Comparison of ENCODE assay signal across 23 mouse cellular contexts in genomic region chr17:66972976-66973375, GRCm38 (mm10).
DNase-seq lines count a peak whose midpoint lies in the region; ATAC-seq and TF ChIP-seq lines count a peak whose summit lies in the region.
"Had no signal": no experiment of that assay in that cellular context is flagged by ENCODE, and none has a peak within 500 bp of the region (broad histone marks: within the 10 kb centered on the region; RNA-seq: fewer than 3 reads in every experiment).

No protein-coding gene starts in this region.

- H3K36me3 ChIP-seq in kidney, embryonic 16.5 days (ENCODE audit: insufficient read depth, low read length) = no peaks in the 10 kb centered on the region
- H3K36me3 ChIP-seq: forebrain, embryonic 10.5 days; heart, embryonic 13.5 days; hindbrain, embryonic 10.5 days; limb, embryonic 13.5 days; liver, embryonic 15.5 days had no signal

- H3K27ac ChIP-seq in layer of hippocampus, adult 2 months = no peak overlapping the region
- no peak overlapping the region for H3K27ac ChIP-seq in kidney, embryonic 16.5 days (ENCODE audit: low read length)
- H3K27ac ChIP-seq: forebrain, embryonic 10.5 days; gastrocnemius, adult 2 months; heart, embryonic 13.5 days; hindbrain, embryonic 10.5 days; limb, embryonic 13.5 days; liver, embryonic 15.5 days had no signal

- no peak for ATAC-seq in kidney, embryonic 16.5 days (ENCODE audit: low FRiP score, low TSS enrichment)
- ATAC-seq: activated CD4-positive, CD25-positive, alpha-beta regulatory T cell, adult 4 months; inflammation-experienced regulatory T-cells, adult 6 months; Patski had no signal

- no peaks in the 10 kb centered on the region for H3K27me3 ChIP-seq in kidney, embryonic 16.5 days (ENCODE audit: insufficient read depth, low read length)
- H3K27me3 ChIP-seq: heart, embryonic 13.5 days; limb, embryonic 13.5 days; liver, embryonic 15.5 days; Patski had no signal

- WGBS in kidney, embryonic 16.5 days = 80% methylated on average over 3 of the region's 3 CpGs

- DNase-seq in right cerebral cortex, adult 18-20 months = peak; percentile 68
- no peak for DNase-seq in right cerebral cortex, postnatal 14 days
- peak; percentile 34 to 35 for DNase-seq in layer of hippocampus, adult 2 months (ENCODE audit: low spot score in 2 of 2)
- DNase-seq in left cerebral cortex, adult 9 months (ENCODE audit: low spot score in 2 of 2) = peak; percentile 54
- DNase-seq in telencephalon, adult 2 months (ENCODE audit: low read depth, low spot score) = peak; percentile 83
- DNase-seq in adrenal gland, adult (ENCODE audit: inconsistent age in 2 of 2, low spot score in 1 of 2) = no peak
- no peak for DNase-seq in ovary, postnatal 36 days (ENCODE audit: low spot score)
- DNase-seq: adrenal gland, postnatal 36 days; cerebellum, adult 9-11 months; gastrocnemius, adult 2 months; kidney, adult 8-10 months; kidney, postnatal 36 days; lung, postnatal 36 days; spleen, adult 18-20 months had no signal

- no peaks in the 10 kb centered on the region for H3K4me1 ChIP-seq in kidney, embryonic 16.5 days (ENCODE audit: insufficient read depth, low read length)
- H3K4me1 ChIP-seq: forebrain, embryonic 10.5 days; hindbrain, embryonic 10.5 days; limb, embryonic 13.5 days; liver, embryonic 15.5 days had no signal

- H3K4me3 ChIP-seq in layer of hippocampus, adult 2 months = no peak overlapping the region
- no peak overlapping the region for H3K4me3 ChIP-seq in kidney, embryonic 16.5 days (ENCODE audit: low read length)
- H3K4me3 ChIP-seq: forebrain, embryonic 10.5 days; gastrocnemius, adult 2 months; heart, embryonic 13.5 days; hindbrain, embryonic 10.5 days; limb, embryonic 13.5 days; liver, embryonic 15.5 days had no signal

- H3K9ac ChIP-seq in kidney, embryonic 16.5 days (replicated peaks; ENCODE audit: low read length) = no peak overlapping the region
- H3K9ac ChIP-seq: heart, embryonic 13.5 days; limb, embryonic 13.5 days; liver, embryonic 15.5 days had no signal

- TF ChIP-seq CTCF in layer of hippocampus, adult 2 months (conservative IDR thresholded peaks at IDR 0.05) = no peak

- no peaks in the 10 kb centered on the region for H3K9me3 ChIP-seq in kidney, embryonic 16.5 days (ENCODE audit: low read length)
- H3K9me3 ChIP-seq: forebrain, embryonic 10.5 days; heart, embryonic 13.5 days; hindbrain, embryonic 10.5 days; limb, embryonic 13.5 days; liver, embryonic 15.5 days had no signal

- H3K4me2 ChIP-seq in kidney, embryonic 16.5 days (replicated peaks; ENCODE audit: low read depth, low read length) = no peak overlapping the region
- H3K4me2 ChIP-seq: heart, embryonic 13.5 days; limb, embryonic 13.5 days; liver, embryonic 15.5 days had no signal

Comparison
In these comparisons a context has a peak if more than half of its experiments do, and no peak if none do; other contexts are left out.
1. DNase-seq: peak in right cerebral cortex, adult 18-20 months (single experiment), layer of hippocampus, adult 2 months (2 of 2), left cerebral cortex, adult 9 months (2 of 2) and telencephalon, adult 2 months (single experiment); none in right cerebral cortex, postnatal 14 days (single experiment), adrenal gland, adult (0 of 2) and ovary, postnatal 36 days (single experiment).